Mouse (Mus musculus) forebrain, embryonic 15.5 days (tissue): ENCODE measurements around the gene Slc27a5. TPM values are rescaled to one million over a fixed set of nuclear protein-coding genes. Genes with fewer than 3 reads are reported as not detected.

Source experiments
- ATAC-seq: fragments of 200-750 bp; cut with Nextera tagmentation; replicated peaks from 2 replicates; pipeline ENCODE4 v1.8.0; 2017; ENCODE audit warnings: mild to moderate bottlenecking, moderate TSS enrichment, moderate library complexity
- H3K27ac ChIP-seq: fragments of 300-500 bp; sonication (generic); replicated peaks from 2 replicates; pipeline ENCODE4 v1.5.1; 2015; ENCODE audit warnings: mild to moderate bottlenecking, inconsistent platforms
- H3K27me3 ChIP-seq: fragments of 300-500 bp; sonication (generic); 2 replicates; pipeline ENCODE4 v1.6.1; 2015; ENCODE audit warnings: inconsistent platforms
- H3K36me3 ChIP-seq: fragments of 300-500 bp; sonication (generic); 2 replicates; pipeline ENCODE4 v1.6.1; 2015; ENCODE audit warnings: mild to moderate bottlenecking, inconsistent platforms
- H3K4me1 ChIP-seq: fragments of 300-500 bp; sonication (generic); 2 replicates; pipeline ENCODE4 v1.6.1; 2015; ENCODE audit warnings: inconsistent platforms
- H3K4me2 ChIP-seq: fragments of 300-500 bp; sonication (generic); replicated peaks from 2 replicates; pipeline ENCODE4 v1.6.1; 2015; ENCODE audit warnings: mild to moderate bottlenecking, inconsistent platforms
- H3K4me3 ChIP-seq: fragments of 300-500 bp; sonication (generic); 2 replicates; pipeline ENCODE4 v1.5.1; 2015; ENCODE audit warnings: mild to moderate bottlenecking, inconsistent platforms
- H3K9ac ChIP-seq: fragments of 300-500 bp; sonication (generic); replicated peaks from 2 replicates; pipeline ENCODE4 v1.6.1; 2015; ENCODE audit warnings: mild to moderate bottlenecking, inconsistent platforms
- H3K9me3 ChIP-seq: fragments of 300-500 bp; sonication (generic); 2 replicates; pipeline ENCODE4 v1.6.1; 2016; ENCODE audit warnings: inconsistent platforms
- WGBS: fragments of 180-500 bp; shearing (Covaris S2); methylation state at CpG from one replicate; pipeline ENCODE4 v1.1.7; 2015; ENCODE audit warnings: mixed read lengths; 5-methylcytosine and 5-hydroxymethylcytosine counted together
- polyA plus RNA-seq: library from polyadenylated mRNA; unstranded; fragments of >200 nt; fragmentation: Nextera tagmentation; extraction: Ambion mirVana; gene quantifications from 2 replicates; pipeline ENCODE4 v1.2.1, GENCODE M21; 2015

Slc27a5 gene
- polyA plus RNA-seq, 1 experiment from 2014 or later = 0.50 TPM

DNA sequence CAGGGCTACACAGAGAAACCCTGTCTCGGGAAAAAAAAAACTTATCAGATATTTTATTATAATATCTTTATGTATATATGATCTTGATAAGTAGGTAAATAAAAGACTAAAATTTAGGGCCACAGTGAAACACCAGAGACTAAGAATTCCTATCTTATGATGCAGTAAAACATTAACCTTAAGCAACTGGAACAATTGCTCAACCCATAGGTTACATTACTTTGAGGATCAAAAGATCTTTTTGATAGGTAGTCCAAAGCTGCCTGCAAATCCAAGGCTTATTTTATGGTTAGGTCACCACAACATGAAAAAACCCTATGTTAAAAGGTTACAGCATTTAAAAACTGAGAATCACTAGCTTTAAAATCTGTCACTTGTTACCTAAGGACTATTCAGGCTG is 3.6 kb upstream of the Slc27a5 start:
- Histone ChIP-seq H3K27ac (no peak overlapping the region), H3K27me3 (no peaks in the 10 kb centered on the region), H3K4me1 (peaks cover 6% of the 10 kb centered on the region; the same call in 1 of the 2 replicates), H3K9ac (no peak overlapping the region), H3K4me3 (no peak overlapping the region), H3K9me3 (no peaks in the 10 kb centered on the region), H3K4me2 (no peak overlapping the region), H3K36me3 (peaks cover 25% of the 10 kb centered on the region)
- WGBS = 80% methylated on average over 1 of the region's 1 CpGs
- ATAC-seq = no peak

DNA sequence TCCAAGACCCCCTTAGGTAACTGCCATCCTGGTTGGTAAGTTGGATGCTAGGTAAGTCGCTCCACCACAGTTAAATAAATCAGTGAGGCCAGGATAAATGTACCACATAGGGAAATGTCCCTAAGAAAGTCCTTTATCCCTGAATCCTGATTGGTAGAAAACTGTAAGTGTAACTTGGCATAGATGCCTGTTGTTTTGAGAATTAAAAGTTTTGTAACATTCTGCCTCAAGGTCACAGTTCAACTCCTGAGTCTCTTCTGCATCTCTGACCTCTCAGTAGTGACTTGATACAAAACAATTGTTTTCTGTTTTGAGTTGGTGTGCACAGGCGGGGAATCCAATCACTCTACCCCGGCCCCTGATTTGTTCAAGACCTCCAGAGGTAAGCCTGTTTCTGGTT is 859 bp upstream of the Slc27a5 start, which contains the start of gene Trim28:
Gene Trim28, plus strand, starts transcription at position 264 of the 400 bp plus-strand sequence.
- Histone ChIP-seq H3K4me1 (no peaks in the 10 kb centered on the region), H3K4me3 (no peak within 1 kb of the TSS), H3K27ac (no peak within 1 kb of the TSS), H3K4me2 (no peak within 1 kb of the TSS), H3K27me3 (no peaks in the 10 kb centered on the region), H3K9ac (no peak within 1 kb of the TSS), H3K36me3 (0 out of 2 replicates have a peak, but pooled peaks cover 3% of the 10 kb centered on the region), H3K9me3 (no peaks in the 10 kb centered on the region)
- no peak for ATAC-seq
- WGBS = 86% methylated on average over 3 of the region's 3 CpGs

DNA sequence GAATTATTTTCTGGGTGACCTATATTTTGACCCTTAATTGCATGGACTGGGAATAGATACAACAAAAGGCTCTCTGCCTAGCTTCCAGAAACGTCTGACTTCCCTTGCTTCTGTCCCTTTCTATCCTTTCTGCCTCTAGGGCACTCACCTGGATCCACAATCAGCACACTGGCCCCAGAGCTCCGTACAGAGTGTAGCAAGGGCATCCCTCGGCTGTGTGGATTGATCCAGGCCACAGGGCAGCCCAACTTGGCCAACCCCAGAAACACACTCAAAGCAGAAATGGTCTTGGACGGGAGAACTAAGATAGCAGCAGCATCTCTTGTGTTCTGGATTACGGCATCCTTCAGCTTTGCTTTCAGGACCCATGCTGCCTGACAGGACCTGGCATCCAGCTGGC is 762 bp downstream of the Slc27a5 start:
- Histone ChIP-seq H3K27ac (no peak overlapping the region), H3K27me3 (no peaks in the 10 kb centered on the region), H3K4me2 (no peak overlapping the region), H3K4me3 (no peak overlapping the region), H3K36me3 (no peaks in the 10 kb centered on the region), H3K9me3 (no peaks in the 10 kb centered on the region), H3K4me1 (no peaks in the 10 kb centered on the region), H3K9ac (no peak overlapping the region)
- no peak for ATAC-seq
- WGBS = 69% methylated on average over 5 of the region's 5 CpGs

DNA sequence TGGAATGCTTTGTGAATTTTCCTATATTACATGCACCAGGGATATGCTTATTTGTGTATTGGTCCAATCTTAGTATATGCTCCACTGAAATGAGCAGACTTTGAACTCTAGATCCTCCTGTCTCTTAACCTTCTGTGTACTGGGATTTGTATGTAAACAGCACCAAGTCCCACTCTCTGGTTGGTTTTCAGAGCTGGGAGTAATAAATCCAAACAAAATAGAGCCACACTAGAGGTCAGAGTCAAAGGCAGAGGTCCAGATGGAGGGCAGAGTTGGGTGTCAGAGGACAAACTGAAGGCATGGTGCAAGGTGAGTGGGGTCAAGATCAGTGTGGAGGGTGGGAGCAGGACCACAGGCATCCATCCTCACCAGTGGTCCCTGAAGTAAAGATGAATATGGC is 2.1 kb downstream of the Slc27a5 start:
- no peak overlapping the region for H3K4me2 ChIP-seq
- no peak overlapping the region for H3K9ac ChIP-seq
- no peak overlapping the region for H3K4me3 ChIP-seq
- ATAC-seq = no peak
- no peaks in the 10 kb centered on the region for H3K36me3 ChIP-seq
- H3K27me3 ChIP-seq = no peaks in the 10 kb centered on the region
- H3K4me1 ChIP-seq = no peaks in the 10 kb centered on the region
- no peak overlapping the region for H3K27ac ChIP-seq
- no peaks in the 10 kb centered on the region for H3K9me3 ChIP-seq

DNA sequence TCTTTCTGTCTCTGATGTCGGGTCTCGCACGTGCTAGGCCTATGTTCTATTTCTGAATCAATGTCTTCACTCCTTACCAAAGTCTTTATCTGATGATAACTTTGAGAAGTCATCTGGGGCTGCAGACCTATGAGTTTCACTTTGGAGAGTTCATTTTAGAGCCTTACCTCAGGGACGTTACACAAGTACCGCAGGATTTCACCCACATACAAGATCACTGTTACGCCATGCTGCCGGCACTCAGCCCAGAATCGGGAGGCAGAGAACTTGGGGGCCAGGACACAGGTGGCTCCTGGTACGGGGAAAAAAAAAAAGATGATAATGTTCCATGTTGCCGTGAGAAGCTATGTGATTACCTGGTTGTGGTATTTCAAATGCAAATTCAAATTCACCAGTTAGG is 4.8 kb downstream of the Slc27a5 start:
- Histone ChIP-seq H3K9ac (no peak overlapping the region), H3K27me3 (no peaks in the 10 kb centered on the region), H3K27ac (no peak overlapping the region), H3K4me3 (no peak overlapping the region), H3K36me3 (no peaks in the 10 kb centered on the region), H3K9me3 (no peaks in the 10 kb centered on the region), H3K4me1 (no peaks in the 10 kb centered on the region), H3K4me2 (no peak overlapping the region)
- 89% methylated on average over 10 of the region's 10 CpGs for WGBS
- no peak for ATAC-seq

DNA sequence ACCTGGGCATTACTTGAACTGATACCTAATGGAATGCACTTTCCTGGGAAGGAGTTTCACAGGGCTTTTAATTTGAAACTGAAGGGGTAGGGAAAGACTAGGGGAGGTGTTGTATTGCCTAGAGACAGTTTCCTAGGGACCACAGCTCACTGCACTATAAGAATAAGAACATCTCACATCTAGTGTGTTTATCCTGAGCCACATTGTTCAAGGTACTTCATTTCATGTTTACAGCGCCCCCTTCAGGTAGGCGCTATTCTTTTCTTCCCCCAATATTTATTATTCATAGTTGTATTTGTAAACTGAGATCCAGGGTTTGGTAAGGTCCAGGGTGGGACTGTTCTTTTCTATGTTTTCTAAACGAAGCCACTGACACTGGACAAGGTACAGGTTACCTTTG is 5.8 kb downstream of the Slc27a5 start:
- Histone ChIP-seq H3K36me3 (no peaks in the 10 kb centered on the region), H3K27ac (no peak overlapping the region), H3K27me3 (no peaks in the 10 kb centered on the region), H3K9ac (no peak overlapping the region), H3K4me1 (no peaks in the 10 kb centered on the region), H3K9me3 (no peaks in the 10 kb centered on the region), H3K4me3 (no peak overlapping the region), H3K4me2 (no peak overlapping the region)
- ATAC-seq = no peak
- 12% methylated on average over 3 of the region's 3 CpGs for WGBS

DNA sequence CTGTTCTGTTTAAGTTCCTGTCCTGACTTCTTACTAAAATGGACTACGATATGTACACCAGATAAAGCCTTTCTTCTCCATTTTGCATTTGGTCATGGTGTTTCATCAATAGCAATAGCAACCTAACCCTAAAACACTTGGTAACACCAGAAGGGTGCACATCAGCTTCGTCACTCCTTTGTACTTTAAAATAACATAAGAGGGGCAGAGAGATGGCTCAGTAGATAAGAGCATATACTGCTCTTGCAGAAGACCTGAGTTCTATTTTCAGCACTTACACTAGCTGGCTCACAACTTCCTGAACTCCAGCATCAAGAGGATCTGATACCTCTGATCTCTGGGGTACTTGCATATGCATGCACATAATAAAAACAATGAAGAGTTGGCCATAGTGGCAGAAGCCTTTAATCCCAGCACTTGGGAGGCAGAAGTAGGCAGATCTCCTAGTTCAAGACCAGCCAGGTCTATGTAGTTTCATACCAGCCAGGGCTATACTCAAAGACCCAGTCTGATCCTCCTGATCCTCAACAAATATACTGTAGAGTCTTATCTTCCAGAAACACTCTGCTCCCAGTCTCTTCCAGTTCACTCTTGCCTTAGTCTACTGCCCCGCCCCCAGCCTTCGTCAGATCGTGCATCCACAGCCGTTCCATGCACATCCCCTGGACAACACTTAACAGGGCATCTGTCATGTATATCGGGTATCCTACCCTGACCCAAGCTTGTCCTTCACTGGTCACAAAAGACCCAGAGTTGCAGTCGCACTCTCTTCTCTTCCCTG is 10.4 kb downstream of the Slc27a5 start:
- Histone ChIP-seq H3K9me3 (no peaks in the 10 kb centered on the region), H3K36me3 (peaks cover 2% of the 10 kb centered on the region; the same call in 1 of the 2 replicates), H3K4me2 (no peak overlapping the region), H3K9ac (no peak overlapping the region), H3K4me3 (no peak overlapping the region), H3K4me1 (no peaks in the 10 kb centered on the region), H3K27ac (no peak overlapping the region), H3K27me3 (no peaks in the 10 kb centered on the region)
- WGBS = 86% methylated on average over 8 of the region's 8 CpGs
- ATAC-seq = no peak

DNA sequence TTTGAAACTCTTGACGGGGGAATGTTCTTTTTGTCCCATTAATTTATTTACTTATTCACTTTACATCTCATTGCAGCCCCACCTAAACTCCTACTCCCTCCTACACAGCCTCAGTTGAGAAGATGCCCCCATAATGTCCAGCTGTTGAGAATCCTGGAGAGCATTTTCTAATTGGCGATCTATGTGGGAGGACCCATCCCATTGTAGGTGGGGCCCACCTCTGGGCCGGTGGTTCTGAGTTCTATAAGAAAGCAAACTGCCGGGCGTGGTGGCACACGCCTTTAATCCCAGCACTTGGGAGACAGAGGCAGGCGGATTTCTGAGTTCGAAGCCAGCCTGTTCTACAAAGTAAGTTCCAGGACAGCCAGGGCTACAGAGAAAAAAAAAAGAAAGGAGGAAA is 11.1 kb downstream of the Slc27a5 start:
- Histone ChIP-seq H3K27ac (no peak overlapping the region), H3K27me3 (no peaks in the 10 kb centered on the region), H3K4me3 (no peak overlapping the region), H3K4me1 (no peaks in the 10 kb centered on the region), H3K9me3 (no peaks in the 10 kb centered on the region), H3K9ac (no peak overlapping the region), H3K36me3 (peaks cover 5% of the 10 kb centered on the region; the same call in 1 of the 2 replicates), H3K4me2 (no peak overlapping the region)
- 87% methylated on average over 8 of the region's 8 CpGs for WGBS
- ATAC-seq = no peak

DNA sequence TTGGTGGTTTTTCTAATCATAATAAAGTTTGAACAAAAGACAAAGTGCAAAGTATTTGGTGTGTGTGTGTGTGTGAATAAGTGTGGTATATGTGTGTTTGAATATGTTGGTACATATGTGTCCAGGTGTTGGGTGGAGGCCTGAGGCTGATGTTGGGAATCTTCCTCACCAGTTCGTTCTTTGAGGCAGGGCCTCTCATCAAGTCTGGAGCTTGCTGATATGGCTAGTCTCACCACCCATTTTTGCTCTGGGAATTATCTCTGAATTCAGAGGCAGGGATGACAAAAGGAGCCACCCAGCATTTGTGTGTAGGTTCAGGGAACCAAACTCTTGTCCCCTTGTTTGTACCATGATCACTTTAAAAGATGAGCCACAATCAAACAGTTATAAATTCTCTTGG is 12.3 kb downstream of the Slc27a5 start:
- H3K27me3 ChIP-seq = no peaks in the 10 kb centered on the region
- no peak overlapping the region for H3K4me2 ChIP-seq
- no peaks in the 10 kb centered on the region for H3K9me3 ChIP-seq
- no peak overlapping the region for H3K4me3 ChIP-seq
- H3K4me1 ChIP-seq = no peaks in the 10 kb centered on the region
- H3K27ac ChIP-seq = no peak overlapping the region
- H3K9ac ChIP-seq = no peak overlapping the region
- ATAC-seq = no peak
- WGBS = 86% methylated on average over 1 of the region's 1 CpGs
- peaks cover 5% of the 10 kb centered on the region; the same call in 1 of the 2 replicates for H3K36me3 ChIP-seq

DNA sequence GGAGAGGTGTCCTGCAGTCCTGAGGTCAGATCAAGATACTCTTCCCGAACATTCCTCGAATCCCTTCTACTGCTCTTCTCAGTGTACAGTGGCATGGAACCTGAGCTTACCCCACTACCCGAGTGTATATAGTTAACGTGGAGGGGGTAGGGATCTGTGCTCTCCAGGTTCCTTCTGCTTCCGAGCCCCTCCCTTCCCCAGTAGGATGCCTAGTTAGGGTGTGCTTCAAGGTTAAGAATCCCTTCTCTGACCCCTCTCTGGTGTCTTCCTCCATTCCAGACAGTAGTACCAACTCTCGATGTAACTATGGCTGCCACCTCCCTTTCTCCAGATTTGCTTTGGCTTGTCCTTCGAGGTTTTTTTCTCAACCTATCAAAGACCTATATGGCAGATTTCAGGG is 17.7 kb downstream of the Slc27a5 start:
- no peaks in the 10 kb centered on the region for H3K27me3 ChIP-seq
- no peak overlapping the region for H3K27ac ChIP-seq
- WGBS = 85% methylated on average over 7 of the region's 7 CpGs
- no peaks in the 10 kb centered on the region for H3K9me3 ChIP-seq
- H3K9ac ChIP-seq = no peak overlapping the region
- ATAC-seq = no peak
- H3K4me3 ChIP-seq = no peak overlapping the region
- peaks cover 5% of the 10 kb centered on the region; the same call in 1 of the 2 replicates for H3K36me3 ChIP-seq
- peaks cover 17% of the 10 kb centered on the region for H3K4me1 ChIP-seq
- H3K4me2 ChIP-seq = no peak overlapping the region

DNA sequence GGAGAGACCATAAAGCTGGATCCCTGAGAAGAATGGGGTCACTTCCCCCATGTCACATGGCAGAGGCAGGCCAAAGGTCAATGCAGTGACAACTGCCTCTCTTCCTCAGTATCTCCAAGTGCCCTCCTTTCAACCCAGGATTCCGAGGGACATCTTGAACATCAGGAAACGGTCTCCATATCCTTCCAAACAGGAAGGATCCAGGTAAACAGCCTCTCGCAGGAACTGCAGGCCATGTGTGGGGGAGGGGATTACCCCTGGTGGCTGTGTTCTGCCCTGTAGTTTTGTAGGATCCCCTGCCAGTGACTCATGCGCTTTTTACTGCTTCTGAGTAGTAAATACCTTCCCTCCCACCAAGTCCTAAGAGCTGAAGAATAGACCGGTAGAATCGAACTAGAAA is 18.2 kb downstream of the Slc27a5 start:
- H3K27ac ChIP-seq = no peak overlapping the region
- H3K36me3 ChIP-seq = peaks cover 5% of the 10 kb centered on the region; the same call in 1 of the 2 replicates
- no peaks in the 10 kb centered on the region for H3K27me3 ChIP-seq
- no peak overlapping the region for H3K4me2 ChIP-seq
- WGBS = 84% methylated on average over 6 of the region's 6 CpGs
- ATAC-seq = no peak
- H3K9ac ChIP-seq = no peak overlapping the region
- H3K9me3 ChIP-seq = no peaks in the 10 kb centered on the region
- H3K4me1 ChIP-seq = peaks cover 17% of the 10 kb centered on the region
- H3K4me3 ChIP-seq = no peak overlapping the region

DNA sequence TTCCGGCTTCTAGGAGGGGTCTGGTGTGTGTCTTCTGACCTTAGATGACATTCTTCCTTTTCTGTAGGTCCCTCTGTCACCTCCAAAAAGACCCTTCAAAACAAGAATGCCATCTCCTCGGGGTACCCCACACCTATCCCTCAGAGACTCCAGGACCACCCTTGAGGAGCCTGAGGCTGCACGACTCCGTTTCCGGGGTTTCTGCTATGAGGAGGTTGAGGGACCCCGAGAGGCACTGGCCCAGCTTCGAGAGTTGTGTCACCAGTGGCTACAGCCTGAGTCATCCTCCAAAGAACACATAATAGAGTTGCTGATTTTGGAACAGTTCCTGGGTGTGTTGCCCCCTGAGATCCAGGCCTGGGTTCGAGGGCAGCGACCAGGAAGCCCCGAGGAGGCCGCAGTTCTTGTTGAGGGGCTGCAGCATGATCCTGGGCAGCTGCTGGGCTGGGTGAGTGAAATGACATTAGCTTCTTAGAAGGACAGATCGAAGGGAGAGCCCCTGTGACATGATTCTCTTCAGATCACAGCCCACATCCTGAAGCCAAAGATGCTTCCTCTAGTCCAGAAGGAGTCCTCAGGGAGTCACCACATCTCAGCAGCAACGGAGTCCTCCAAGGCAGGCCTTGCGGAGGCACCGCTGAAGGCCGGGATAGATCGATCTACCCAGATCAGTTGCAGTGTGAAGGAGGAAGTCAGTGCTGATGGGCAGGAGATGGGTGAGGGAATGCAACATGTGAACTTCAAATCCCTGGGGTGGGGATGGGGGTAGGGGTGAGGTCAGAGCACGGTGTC is 18.9 kb downstream of the Slc27a5 start:
- H3K4me3 ChIP-seq = peak overlapping the region; percentile 54
- H3K27ac ChIP-seq = peak overlapping the region; percentile 93; the same call in 1 of the 2 replicates
- H3K36me3 ChIP-seq = peaks cover 5% of the 10 kb centered on the region; the same call in 1 of the 2 replicates
- H3K4me2 ChIP-seq = peak overlapping the region; percentile 56
- no peak for ATAC-seq
- H3K27me3 ChIP-seq = no peaks in the 10 kb centered on the region
- H3K9me3 ChIP-seq = no peaks in the 10 kb centered on the region
- H3K4me1 ChIP-seq = peaks cover 17% of the 10 kb centered on the region
- peak overlapping the region; percentile 57; the same call in 1 of the 2 replicates for H3K9ac ChIP-seq
- WGBS = 91% methylated on average over 18 of the region's 18 CpGs
